Mouse (Mus musculus) lung, embryonic 15.5 days (tissue): Measurements from ENCODE around the gene Mrc1. TPM values are rescaled to one million over a fixed set of nuclear protein-coding genes. Genes with fewer than 3 reads are reported as not detected.
"Not testable (repeated sequence)": the region's sequence is repeated elsewhere in the genome, so short reads cannot be mapped to it uniquely, and the experiment has no call there.

ENCODE experiments used
- ATAC-seq: fragments of 200-750 bp; cut with Nextera tagmentation; 2 replicates; pipeline ENCODE4 v1.8.0; 2017; ENCODE audit warnings: moderate number of reproducible peaks, borderline replicate concordance; ENCODE audit not compliant: low FRiP score, low TSS enrichment; ENCODE audit errors: extremely low read depth
- H3K27ac ChIP-seq: fragments of 300-500 bp; sonication (generic); 2 replicates; pipeline ENCODE4 v1.5.1; 2015; ENCODE audit warnings: moderate library complexity, mild to moderate bottlenecking, inconsistent platforms
- H3K27me3 ChIP-seq: fragments of 300-500 bp; sonication (generic); 2 replicates; pipeline ENCODE4 v1.6.1; 2015; ENCODE audit warnings: inconsistent platforms
- H3K36me3 ChIP-seq: fragments of 300-500 bp; sonication (generic); 2 replicates; pipeline ENCODE4 v1.6.1; 2015; ENCODE audit warnings: inconsistent platforms
- H3K4me1 ChIP-seq: fragments of 300-500 bp; sonication (generic); 2 replicates; pipeline ENCODE4 v1.6.1; 2015; ENCODE audit warnings: inconsistent platforms
- H3K4me2 ChIP-seq: fragments of 300-500 bp; sonication (generic); 2 replicates; pipeline ENCODE4 v1.6.1; 2015; ENCODE audit warnings: inconsistent platforms, mild to moderate bottlenecking, moderate library complexity
- H3K4me3 ChIP-seq: fragments of 300-500 bp; sonication (generic); 2 replicates; pipeline ENCODE4 v1.5.1; 2015; ENCODE audit warnings: mild to moderate bottlenecking, inconsistent platforms
- H3K9ac ChIP-seq: fragments of 300-500 bp; sonication (generic); 2 replicates; pipeline ENCODE4 v1.6.1; 2015; ENCODE audit warnings: inconsistent platforms
- H3K9me3 ChIP-seq: fragments of 300-500 bp; sonication (generic); 2 replicates; pipeline ENCODE4 v1.6.1; 2016; ENCODE audit warnings: inconsistent platforms
- WGBS: fragments of 180-500 bp; shearing (Covaris S2); methylation state at CpG from one replicate; pipeline ENCODE4 v1.1.7; 2015; 5-methylcytosine and 5-hydroxymethylcytosine counted together
- polyA plus RNA-seq: library from polyadenylated mRNA; unstranded; fragments of >200 nt; fragmentation: Nextera tagmentation; extraction: Ambion mirVana; gene quantifications from 2 replicates; pipeline ENCODE4 v1.2.1, GENCODE M21; 2015

The Mrc1 gene
- 6.1 and 6.6 TPM in 2 replicates for polyA plus RNA-seq

DNA sequence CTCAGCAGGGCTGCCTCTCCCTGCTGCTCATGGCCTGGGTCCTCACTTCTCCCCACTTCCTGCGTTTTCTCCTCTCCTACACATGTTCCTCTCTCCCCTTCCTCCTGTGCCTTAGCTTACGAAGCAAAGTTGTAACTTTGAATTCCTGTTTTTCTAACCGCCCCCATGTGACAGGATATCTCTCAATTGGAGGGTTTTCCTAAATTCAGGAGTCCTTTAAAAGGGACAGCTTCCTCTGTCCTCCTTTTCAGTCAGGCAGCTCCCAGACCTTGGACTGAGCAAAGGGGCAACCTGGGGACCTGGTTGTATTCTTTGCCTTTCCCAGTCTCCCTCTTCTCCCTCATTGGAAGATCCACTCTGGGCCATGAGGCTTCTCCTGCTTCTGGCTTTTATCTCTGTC is at the start of gene Mrc1:
TSS of gene Mrc1 (plus strand) at position 244 of the 400 bp plus-strand sequence.
- Histone ChIP-seq H3K27ac (no peak within 1 kb of the TSS), H3K27me3 (no peaks in the 10 kb centered on the region), H3K9ac (no peak within 1 kb of the TSS), H3K4me1 (no peaks in the 10 kb centered on the region), H3K9me3 (no peaks in the 10 kb centered on the region), H3K36me3 (no peaks in the 10 kb centered on the region), H3K4me3 (no peak within 1 kb of the TSS), H3K4me2 (no peak within 1 kb of the TSS)
- 37% methylated on average over 3 of the region's 3 CpGs for WGBS
- ATAC-seq = no peak

DNA sequence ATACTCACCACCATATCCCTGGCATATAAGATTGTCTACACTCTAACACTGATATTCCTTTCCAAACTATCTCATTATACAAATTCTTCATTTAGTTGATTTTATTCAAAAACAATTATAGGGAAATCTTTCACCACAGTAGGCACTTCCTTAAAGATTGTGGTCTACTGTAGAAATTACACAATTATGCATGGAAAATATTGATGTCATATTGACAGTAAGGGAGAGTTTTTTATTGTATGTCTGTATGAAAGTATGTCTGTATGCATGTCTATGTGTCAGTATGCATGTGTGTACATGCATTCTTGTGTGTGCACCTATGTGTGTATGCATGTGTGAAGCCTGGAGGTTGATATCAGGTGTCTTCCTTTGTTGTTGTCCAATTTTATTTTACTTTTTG is 44.8 kb upstream of the Mrc1 start:
- Histone ChIP-seq H3K27ac (no peak overlapping the region), H3K9ac (no peak overlapping the region), H3K4me2 (no peak overlapping the region), H3K9me3 (no peaks in the 10 kb centered on the region), H3K36me3 (no peaks in the 10 kb centered on the region), H3K4me3 (no peak overlapping the region), H3K27me3 (no peaks in the 10 kb centered on the region), H3K4me1 (no peaks in the 10 kb centered on the region)
- ATAC-seq = no peak

GRCm38 (mm10) chr2:14190684-14191083 is 38.5 kb upstream of the Mrc1 start:
- H3K27me3 ChIP-seq = no peaks in the 10 kb centered on the region
- H3K4me1 ChIP-seq = no peaks in the 10 kb centered on the region
- ATAC-seq = no peak
- H3K4me2 ChIP-seq = no peak overlapping the region
- H3K4me3 ChIP-seq = no peak overlapping the region
- no peaks in the 10 kb centered on the region for H3K36me3 ChIP-seq
- H3K9ac ChIP-seq = no peak overlapping the region
- 61% methylated on average over 4 of the region's 4 CpGs for WGBS
- no peaks in the 10 kb centered on the region for H3K9me3 ChIP-seq
- H3K27ac ChIP-seq = no peak overlapping the region

GRCm38 (mm10) chr2:14191601-14192000 is 37.6 kb upstream of the Mrc1 start:
- no peak for ATAC-seq
- Histone ChIP-seq H3K9ac (no peak overlapping the region), H3K4me3 (no peak overlapping the region), H3K9me3 (no peaks in the 10 kb centered on the region), H3K36me3 (no peaks in the 10 kb centered on the region), H3K27ac (no peak overlapping the region), H3K27me3 (no peaks in the 10 kb centered on the region), H3K4me2 (no peak overlapping the region), H3K4me1 (no peaks in the 10 kb centered on the region)
- WGBS = 81% methylated on average over 4 of the region's 4 CpGs

DNA sequence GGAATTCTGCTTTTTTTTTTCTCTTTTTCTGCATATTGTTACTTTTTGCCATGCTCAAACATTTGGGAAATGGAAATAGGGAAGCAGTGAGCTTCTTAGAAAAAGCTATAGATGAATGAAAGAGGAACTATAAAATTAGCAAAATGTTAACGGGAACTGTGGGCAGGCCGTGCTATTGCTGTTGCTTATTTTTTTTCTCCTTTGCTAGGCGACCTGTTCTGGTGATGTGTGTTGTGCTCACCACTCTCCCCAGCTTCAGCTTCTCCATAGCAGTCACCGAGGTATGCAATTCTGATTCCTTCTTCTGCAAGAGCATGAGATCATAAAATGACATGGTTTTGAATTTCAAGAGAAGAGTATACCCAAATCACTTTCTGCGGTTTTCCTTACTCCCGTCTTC is 37.1 kb upstream of the Mrc1 start:
- Histone ChIP-seq H3K27me3 (no peaks in the 10 kb centered on the region), H3K4me1 (no peaks in the 10 kb centered on the region), H3K9ac (no peak overlapping the region), H3K9me3 (no peaks in the 10 kb centered on the region), H3K27ac (no peak overlapping the region), H3K4me2 (no peak overlapping the region), H3K36me3 (no peaks in the 10 kb centered on the region), H3K4me3 (no peak overlapping the region)
- ATAC-seq = no peak
- 72% methylated on average over 6 of the region's 6 CpGs for WGBS

DNA sequence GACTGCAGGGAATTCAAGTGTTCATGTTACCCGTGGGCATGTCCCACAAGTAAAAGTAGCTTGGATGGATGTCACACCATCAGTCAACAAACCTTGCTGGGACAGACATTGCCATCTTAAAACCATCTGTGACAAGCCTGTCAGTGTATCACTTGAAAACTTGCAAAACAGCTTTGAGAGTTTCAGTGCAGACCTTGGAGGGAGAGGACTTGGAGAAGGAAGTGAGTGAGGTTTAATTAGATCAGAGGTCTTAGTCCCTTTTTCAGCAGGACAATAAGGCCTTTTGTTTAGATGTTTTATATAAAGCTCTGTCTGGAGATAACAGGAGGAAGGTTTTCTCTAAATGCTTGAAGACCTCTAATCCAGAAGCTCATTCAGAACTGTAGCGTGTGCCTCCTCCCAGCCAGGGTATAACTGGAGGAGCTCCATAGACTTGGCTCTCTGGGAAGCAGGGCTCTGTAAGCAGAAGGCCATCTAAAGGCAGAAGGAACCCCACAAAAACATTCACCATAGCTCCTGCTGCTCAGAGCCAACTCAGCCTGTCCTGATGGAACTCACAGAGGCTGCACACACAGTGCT is 30.8 kb upstream of the Mrc1 start:
- H3K9me3 ChIP-seq, H3K27ac ChIP-seq, H3K27me3 ChIP-seq, H3K4me2 ChIP-seq, H3K9ac ChIP-seq, ATAC-seq, H3K4me1 ChIP-seq, H3K4me3 ChIP-seq, H3K36me3 ChIP-seq: not testable (repeated sequence)
- WGBS = 44% methylated on average over 1 of the region's 2 CpGs

GRCm38 (mm10) chr2:14199621-14200020 is 29.6 kb upstream of the Mrc1 start:
- 39% methylated on average over 2 of the region's 2 CpGs for WGBS
- H3K9me3 ChIP-seq = no peaks in the 10 kb centered on the region
- H3K4me1 ChIP-seq = no peaks in the 10 kb centered on the region
- no peaks in the 10 kb centered on the region for H3K36me3 ChIP-seq
- ATAC-seq = no peak
- no peak overlapping the region for H3K4me2 ChIP-seq
- H3K27me3 ChIP-seq = no peaks in the 10 kb centered on the region
- H3K4me3 ChIP-seq = no peak overlapping the region
- no peak overlapping the region for H3K27ac ChIP-seq
- H3K9ac ChIP-seq = no peak overlapping the region

DNA sequence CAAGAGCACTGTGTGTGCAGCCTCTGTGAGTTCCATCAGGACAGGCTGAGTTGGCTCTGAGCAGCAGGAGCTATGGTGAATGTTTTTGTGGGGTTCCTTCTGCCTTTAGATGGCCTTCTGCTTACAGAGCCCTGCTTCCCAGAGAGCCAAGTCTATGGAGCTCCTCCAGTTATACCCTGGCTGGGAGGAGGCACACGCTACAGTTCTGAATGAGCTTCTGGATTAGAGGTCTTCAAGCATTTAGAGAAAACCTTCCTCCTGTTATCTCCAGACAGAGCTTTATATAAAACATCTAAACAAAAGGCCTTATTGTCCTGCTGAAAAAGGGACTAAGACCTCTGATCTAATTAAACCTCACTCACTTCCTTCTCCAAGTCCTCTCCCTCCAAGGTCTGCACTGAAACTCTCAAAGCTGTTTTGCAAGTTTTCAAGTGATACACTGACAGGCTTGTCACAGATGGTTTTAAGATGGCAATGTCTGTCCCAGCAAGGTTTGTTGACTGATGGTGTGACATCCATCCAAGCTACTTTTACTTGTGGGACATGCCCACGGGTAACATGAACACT is 28.2 kb upstream of the Mrc1 start:
- ATAC-seq, H3K27me3 ChIP-seq, H3K4me1 ChIP-seq, H3K4me2 ChIP-seq, H3K27ac ChIP-seq, H3K9me3 ChIP-seq, H3K4me3 ChIP-seq, H3K36me3 ChIP-seq, H3K9ac ChIP-seq: not testable (repeated sequence)
- WGBS = 40% methylated on average over 1 of the region's 2 CpGs

- Histone ChIP-seq H3K4me3 (no peak overlapping the region), H3K9ac (no peak overlapping the region), H3K27ac (no peak overlapping the region), H3K9me3 (no peaks in the 10 kb centered on the region), H3K27me3 (no peaks in the 10 kb centered on the region), H3K36me3 (no peaks in the 10 kb centered on the region), H3K4me2 (no peak overlapping the region), H3K4me1 (no peaks in the 10 kb centered on the region)
- 91% methylated on average over 1 of the region's 1 CpGs for WGBS
- ATAC-seq = no peak
Measured at GRCm38 (mm10) chr2:14204308-14204707, 24.9 kb upstream of the Mrc1 start.

GRCm38 (mm10) chr2:14206798-14207197 is 22.4 kb upstream of the Mrc1 start:
- ATAC-seq = no peak
- Histone ChIP-seq H3K9me3 (no peaks in the 10 kb centered on the region), H3K4me2 (no peak overlapping the region), H3K4me3 (no peak overlapping the region), H3K27me3 (no peaks in the 10 kb centered on the region), H3K9ac (no peak overlapping the region), H3K4me1 (no peaks in the 10 kb centered on the region), H3K36me3 (no peaks in the 10 kb centered on the region), H3K27ac (no peak overlapping the region)
- 63% methylated on average over 4 of the region's 4 CpGs for WGBS

DNA sequence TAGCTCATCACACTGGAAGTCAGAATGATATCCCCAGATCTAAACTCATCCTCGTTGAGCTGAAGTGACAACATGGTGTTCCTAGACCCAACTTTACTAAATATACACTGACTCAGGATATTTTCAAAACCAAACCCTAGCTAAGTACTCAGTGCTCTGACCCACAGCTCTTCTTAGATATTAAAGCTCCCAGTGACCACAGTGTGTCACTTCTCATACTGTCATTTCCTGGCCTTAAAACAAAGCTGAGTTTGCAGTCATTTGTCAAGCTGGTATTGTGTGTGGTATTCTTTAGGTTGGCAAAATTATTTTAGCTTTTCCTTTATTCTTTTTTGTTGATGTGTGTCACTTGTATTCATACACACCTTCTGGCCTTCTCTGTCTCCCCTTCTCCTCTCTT is 18.5 kb upstream of the Mrc1 start:
- Histone ChIP-seq H3K36me3 (no peaks in the 10 kb centered on the region), H3K27ac (no peak overlapping the region), H3K4me3 (no peak overlapping the region), H3K4me2 (no peak overlapping the region), H3K9ac (no peak overlapping the region), H3K4me1 (no peaks in the 10 kb centered on the region), H3K9me3 (no peaks in the 10 kb centered on the region), H3K27me3 (no peaks in the 10 kb centered on the region)
- 82% methylated on average over 1 of the region's 1 CpGs for WGBS
- no peak for ATAC-seq

DNA sequence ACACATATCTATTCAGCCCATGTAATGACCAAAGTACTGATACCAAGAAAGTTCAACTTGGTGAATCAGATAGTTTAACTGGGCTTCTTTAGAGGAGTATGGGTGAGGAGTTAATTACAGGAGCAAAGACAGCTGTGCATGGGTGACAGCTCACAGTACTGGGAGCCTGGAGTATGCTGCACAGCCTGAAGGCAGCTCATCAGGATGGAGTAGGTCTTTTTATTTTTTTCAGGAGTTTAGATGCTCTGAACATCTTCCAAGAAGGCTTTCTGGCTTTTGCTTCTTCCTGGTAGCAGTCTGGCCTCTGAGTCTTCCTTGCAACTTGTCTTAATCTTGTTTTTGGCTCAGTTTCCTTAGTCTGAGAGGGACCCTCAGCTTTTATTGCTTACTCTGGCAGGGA is 17.6 kb upstream of the Mrc1 start:
- Histone ChIP-seq H3K9ac (no peak overlapping the region), H3K36me3 (no peaks in the 10 kb centered on the region), H3K9me3 (no peaks in the 10 kb centered on the region), H3K4me1 (no peaks in the 10 kb centered on the region), H3K27ac (no peak overlapping the region), H3K27me3 (no peaks in the 10 kb centered on the region), H3K4me2 (no peak overlapping the region), H3K4me3 (no peak overlapping the region)
- ATAC-seq = peak; percentile 35; the same call in 1 of the 2 replicates

GRCm38 (mm10) chr2:14214764-14215163 is 14.4 kb upstream of the Mrc1 start:
- H3K4me1 ChIP-seq = no peaks in the 10 kb centered on the region
- no peak overlapping the region for H3K9ac ChIP-seq
- no peaks in the 10 kb centered on the region for H3K9me3 ChIP-seq
- no peaks in the 10 kb centered on the region for H3K27me3 ChIP-seq
- no peaks in the 10 kb centered on the region for H3K36me3 ChIP-seq
- WGBS = 46% methylated on average over 3 of the region's 3 CpGs
- no peak overlapping the region for H3K4me3 ChIP-seq
- H3K4me2 ChIP-seq = no peak overlapping the region
- no peak for ATAC-seq
- H3K27ac ChIP-seq = no peak overlapping the region
